Mouse (Mus musculus): ENCODE data around the gene Cdon. TPM values are rescaled to one million over a fixed set of nuclear protein-coding genes. Genes with fewer than 3 reads are reported as not detected.

Cdon gene
- polyA plus RNA-seq, 1 experiment: 49.9 TPM

DNA sequence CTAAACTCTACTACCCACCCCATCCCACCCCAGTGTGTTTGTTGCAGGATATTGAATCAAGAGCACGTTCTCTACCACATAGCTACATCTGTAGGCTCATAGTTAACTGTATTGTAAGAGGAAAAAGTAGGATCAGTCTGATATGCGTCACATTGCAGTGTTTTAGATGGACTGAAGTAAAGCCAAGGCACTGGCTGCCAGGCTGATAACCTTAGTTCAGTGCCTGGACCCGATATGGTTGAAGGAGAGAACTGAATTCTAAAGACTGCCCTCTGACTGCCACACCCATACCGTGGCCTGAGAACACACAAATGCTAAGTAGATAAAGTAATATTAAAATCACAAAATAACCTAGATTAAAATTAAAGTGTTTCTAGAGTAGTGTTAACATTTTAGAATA lies 114.9 kb downstream of the Cdon start:
- TF ChIP-seq TCF3 (IDR thresholded peaks at IDR 0.05; ENCODE audit: insufficient read length, low read depth): no peak
- no peak for TF ChIP-seq TCF12 (IDR thresholded peaks at IDR 0.05; ENCODE audit: insufficient read depth, poor library complexity, severe bottlenecking)
- no peak for TF ChIP-seq USF1 (IDR thresholded peaks at IDR 0.05; ENCODE audit: low read depth)
- no peak for TF ChIP-seq SRF (IDR thresholded peaks at IDR 0.05; ENCODE audit: control insufficient read depth, insufficient read length, low read depth)
- no peak overlapping the region for H3ac ChIP-seq (ENCODE audit: control insufficient read depth, insufficient read length)

GRCm38 (mm10) chr9:35539001-35539750 lies 118.2 kb downstream of the Cdon start:
- no peak overlapping the region for H3K4me3 ChIP-seq
- H3K4me2 ChIP-seq (ENCODE audit: low read depth): no peak overlapping the region
- no peak overlapping the region for H3ac ChIP-seq (ENCODE audit: control insufficient read depth, insufficient read length)
- H3K79me2 ChIP-seq (ENCODE audit: control insufficient read depth, insufficient read depth): no peaks in the 10 kb centered on the region
- no peak for TF ChIP-seq USF1 (IDR thresholded peaks at IDR 0.05; ENCODE audit: low read depth)
- TF ChIP-seq MYOG (IDR thresholded peaks at IDR 0.05; ENCODE audit: control insufficient read depth in 1 of 3, insufficient read depth in 1 of 3, insufficient read length in 2 of 3, low read depth in 2 of 3): no peak
- no peak for TF ChIP-seq POLR2AphosphoS2 (IDR thresholded peaks at IDR 0.05; ENCODE audit: insufficient read length, low read depth)
- no peak for TF ChIP-seq SRF (IDR thresholded peaks at IDR 0.05; ENCODE audit: control insufficient read depth, insufficient read length, low read depth)
- no peak for TF ChIP-seq TCF3 (IDR thresholded peaks at IDR 0.05; ENCODE audit: insufficient read length, low read depth)
- no peak for TF ChIP-seq CEBPB (IDR thresholded peaks at IDR 0.05; ENCODE audit: insufficient read depth, poor library complexity, severe bottlenecking)
- no peak for TF ChIP-seq REST (IDR thresholded peaks at IDR 0.05; ENCODE audit: insufficient read depth, insufficient read length)
- no peak for TF ChIP-seq MAX (IDR thresholded peaks at IDR 0.05; ENCODE audit: low read depth)
- no peak for TF ChIP-seq E2F4 (IDR thresholded peaks at IDR 0.05; ENCODE audit: insufficient read depth)
- no peak for TF ChIP-seq POLR2A (IDR thresholded peaks at IDR 0.05; ENCODE audit: insufficient read length, low read depth)
- no peak for TF ChIP-seq MYOD1 (IDR thresholded peaks at IDR 0.05; ENCODE audit: control insufficient read depth in 1 of 3, insufficient read length in 2 of 3, low read depth in 2 of 3)
- no peaks in the 10 kb centered on the region for H3K27me3 ChIP-seq (ENCODE audit: control insufficient read depth, insufficient read depth, insufficient read length)
- no peaks in the 10 kb centered on the region for H3K36me3 ChIP-seq (ENCODE audit: control insufficient read depth, insufficient read depth)

More for the DNA sequence above, 114.9 kb downstream of the Cdon start:
- H3K27me3 ChIP-seq (ENCODE audit: control insufficient read depth, insufficient read depth, insufficient read length): no peaks in the 10 kb centered on the region
- H3K4me3 ChIP-seq: no peak overlapping the region
- H3K4me2 ChIP-seq (ENCODE audit: low read depth): no peak overlapping the region
- no peaks in the 10 kb centered on the region for H3K36me3 ChIP-seq (ENCODE audit: control insufficient read depth, insufficient read depth)
- H3K79me2 ChIP-seq (ENCODE audit: control insufficient read depth, insufficient read depth): no peaks in the 10 kb centered on the region

GRCm38 (mm10) chr9:35541024-35541423 lies 120.1 kb downstream of the Cdon start:
- no peaks in the 10 kb centered on the region for H3K79me2 ChIP-seq (ENCODE audit: control insufficient read depth, insufficient read depth)
- no peaks in the 10 kb centered on the region for H3K36me3 ChIP-seq (ENCODE audit: control insufficient read depth, insufficient read depth)
- TF ChIP-seq MAX (IDR thresholded peaks at IDR 0.05; ENCODE audit: low read depth) (no peak), MYOD1 (IDR thresholded peaks at IDR 0.05; ENCODE audit: control insufficient read depth in 1 of 3, insufficient read length in 2 of 3, low read depth in 2 of 3) (no peak), POLR2A (IDR thresholded peaks at IDR 0.05; ENCODE audit: insufficient read length, low read depth) (no peak), CEBPB (IDR thresholded peaks at IDR 0.05; ENCODE audit: insufficient read depth, poor library complexity, severe bottlenecking) (no peak), SRF (IDR thresholded peaks at IDR 0.05; ENCODE audit: control insufficient read depth, insufficient read length, low read depth) (no peak), TCF3 (IDR thresholded peaks at IDR 0.05; ENCODE audit: insufficient read length, low read depth) (no peak)
- H3ac ChIP-seq (ENCODE audit: control insufficient read depth, insufficient read length): no peak overlapping the region
- no peak overlapping the region for H3K4me3 ChIP-seq
- no peak overlapping the region for H3K4me2 ChIP-seq (ENCODE audit: low read depth)
- no peaks in the 10 kb centered on the region for H3K27me3 ChIP-seq (ENCODE audit: control insufficient read depth, insufficient read depth, insufficient read length)

DNA sequence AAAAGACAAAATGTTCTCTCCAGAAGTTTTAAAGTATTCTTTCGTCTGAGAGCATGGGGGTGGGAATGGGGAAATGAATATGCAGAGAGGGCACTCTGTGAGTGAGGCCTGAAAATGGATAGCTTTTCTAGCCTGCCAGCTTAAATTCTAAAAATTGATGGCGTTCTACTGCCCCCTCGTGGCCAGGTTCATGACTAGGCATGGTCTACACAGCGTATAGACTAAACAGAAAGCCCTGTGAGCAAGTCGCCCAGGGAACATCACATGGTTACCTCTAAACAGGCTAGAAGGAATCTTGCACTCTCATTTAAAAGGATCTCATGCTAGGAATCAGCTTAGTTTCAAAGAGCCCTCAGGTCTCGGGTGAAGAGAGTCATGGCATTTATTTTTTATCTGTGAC lies 120.6 kb downstream of the Cdon start:
- H3K4me2 ChIP-seq (ENCODE audit: low read depth): no peak overlapping the region
- no peak for TF ChIP-seq REST (IDR thresholded peaks at IDR 0.05; ENCODE audit: insufficient read depth, insufficient read length)
- TF ChIP-seq SRF (IDR thresholded peaks at IDR 0.05; ENCODE audit: control insufficient read depth, insufficient read length, low read depth): no peak
- no peak for TF ChIP-seq POLR2A (IDR thresholded peaks at IDR 0.05; ENCODE audit: insufficient read length, low read depth)
- TF ChIP-seq E2F4 (IDR thresholded peaks at IDR 0.05; ENCODE audit: insufficient read depth): no peak
- no peak for TF ChIP-seq MYOG (IDR thresholded peaks at IDR 0.05; ENCODE audit: control insufficient read depth in 1 of 3, insufficient read depth in 1 of 3, insufficient read length in 2 of 3, low read depth in 2 of 3)
- no peak for TF ChIP-seq USF1 (IDR thresholded peaks at IDR 0.05; ENCODE audit: low read depth)
- no peak for TF ChIP-seq TCF12 (IDR thresholded peaks at IDR 0.05; ENCODE audit: insufficient read depth, poor library complexity, severe bottlenecking)
- TF ChIP-seq MYOD1 (IDR thresholded peaks at IDR 0.05; ENCODE audit: control insufficient read depth in 1 of 3, insufficient read length in 2 of 3, low read depth in 2 of 3): no peak
- TF ChIP-seq MAX (IDR thresholded peaks at IDR 0.05; ENCODE audit: low read depth): no peak
- no peak for TF ChIP-seq TCF3 (IDR thresholded peaks at IDR 0.05; ENCODE audit: insufficient read length, low read depth)
- TF ChIP-seq CEBPB (IDR thresholded peaks at IDR 0.05; ENCODE audit: insufficient read depth, poor library complexity, severe bottlenecking): no peak
- TF ChIP-seq POLR2AphosphoS2 (IDR thresholded peaks at IDR 0.05; ENCODE audit: insufficient read length, low read depth): no peak
- no peaks in the 10 kb centered on the region for H3K36me3 ChIP-seq (ENCODE audit: control insufficient read depth, insufficient read depth)
- H3K79me2 ChIP-seq (ENCODE audit: control insufficient read depth, insufficient read depth): no peaks in the 10 kb centered on the region
- H3K27me3 ChIP-seq (ENCODE audit: control insufficient read depth, insufficient read depth, insufficient read length): no peaks in the 10 kb centered on the region
- no peak overlapping the region for H3K4me3 ChIP-seq
- H3ac ChIP-seq (ENCODE audit: control insufficient read depth, insufficient read length): no peak overlapping the region

DNA sequence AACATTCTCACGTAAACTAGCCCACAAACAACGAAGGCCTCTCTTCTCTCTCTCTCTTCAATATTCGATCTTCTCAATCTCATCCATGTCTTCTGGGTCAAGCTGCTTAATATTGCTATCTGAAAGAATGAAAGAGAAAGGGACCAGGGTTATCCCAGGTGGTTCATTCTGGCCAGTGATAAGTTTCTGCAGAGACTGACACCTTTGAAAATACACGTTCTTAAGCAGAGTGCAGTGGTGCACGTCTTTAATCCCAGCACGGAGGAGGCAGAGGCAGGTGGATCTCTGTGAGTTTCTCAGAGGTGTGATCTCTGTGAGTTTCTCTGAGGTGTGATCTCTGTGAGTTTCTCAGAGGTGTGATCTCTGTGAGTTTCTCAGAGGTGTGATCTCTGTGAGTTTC lies 121.0 kb downstream of the Cdon start:
- Histone ChIP-seq H3K79me2 (ENCODE audit: control insufficient read depth, insufficient read depth) (no peaks in the 10 kb centered on the region), H3K4me3 (no peak overlapping the region)
- TF ChIP-seq CEBPB (IDR thresholded peaks at IDR 0.05; ENCODE audit: insufficient read depth, poor library complexity, severe bottlenecking) (no peak), TCF3 (IDR thresholded peaks at IDR 0.05; ENCODE audit: insufficient read length, low read depth) (no peak), REST (IDR thresholded peaks at IDR 0.05; ENCODE audit: insufficient read depth, insufficient read length) (no peak), MYOD1 (IDR thresholded peaks at IDR 0.05; ENCODE audit: control insufficient read depth in 1 of 3, insufficient read length in 2 of 3, low read depth in 2 of 3) (no peak), MYOG (IDR thresholded peaks at IDR 0.05; ENCODE audit: control insufficient read depth in 1 of 3, insufficient read depth in 1 of 3, insufficient read length in 2 of 3, low read depth in 2 of 3) (no peak), E2F4 (IDR thresholded peaks at IDR 0.05; ENCODE audit: insufficient read depth) (no peak), USF1 (IDR thresholded peaks at IDR 0.05; ENCODE audit: low read depth) (no peak), MAX (IDR thresholded peaks at IDR 0.05; ENCODE audit: low read depth) (no peak), POLR2A (IDR thresholded peaks at IDR 0.05; ENCODE audit: insufficient read length, low read depth) (no peak), SRF (IDR thresholded peaks at IDR 0.05; ENCODE audit: control insufficient read depth, insufficient read length, low read depth) (no peak), POLR2AphosphoS2 (IDR thresholded peaks at IDR 0.05; ENCODE audit: insufficient read length, low read depth) (no peak), TCF12 (IDR thresholded peaks at IDR 0.05; ENCODE audit: insufficient read depth, poor library complexity, severe bottlenecking) (no peak)

More for the DNA sequence above, 121.0 kb downstream of the Cdon start:
- Histone ChIP-seq H3K27me3 (ENCODE audit: control insufficient read depth, insufficient read depth, insufficient read length) (no peaks in the 10 kb centered on the region), H3K36me3 (ENCODE audit: control insufficient read depth, insufficient read depth) (no peaks in the 10 kb centered on the region), H3ac (ENCODE audit: control insufficient read depth, insufficient read length) (no peak overlapping the region), H3K4me2 (ENCODE audit: low read depth) (no peak overlapping the region)
